In genomic region chr19:46623790-46624772, GRCm38 (mm10) we compare ENCODE assay signal across 8 mouse cellular contexts. TPM values are rescaled to one million over a fixed set of nuclear protein-coding genes. Genes with fewer than 3 reads are reported as not detected.
DNase-seq lines count a peak whose midpoint lies in the region; ATAC-seq and TF ChIP-seq lines count a peak whose summit lies in the region.

No protein-coding gene starts in this region.

- peaks cover 5% of the 10 kb centered on the region; the same call in 1 of the 2 replicates for H3K36me3 ChIP-seq in forebrain, embryonic 14.5 days (ENCODE audit: control insufficient read depth, insufficient read depth, low read length)
- peaks cover 6% of the 10 kb centered on the region; the same call in 1 of the 2 replicates for H3K36me3 ChIP-seq in hindbrain, embryonic 12.5 days
- peaks cover 27% of the 10 kb centered on the region; the same call in 1 of the 2 replicates for H3K36me3 ChIP-seq in liver, embryonic 15.5 days (replicated peaks)
- H3K36me3 ChIP-seq in neural tube, embryonic 14.5 days (ENCODE audit: control insufficient read depth, insufficient read depth, low read length), result no peaks in the 10 kb centered on the region

- no peak for TF ChIP-seq CTCF in cortical plate, adult 2 months (IDR thresholded peaks at IDR 0.05; ENCODE audit: extremely low read depth, insufficient read depth, low read length)

- ATAC-seq in forebrain, embryonic 14.5 days, result no peak
- peak; percentile 33; the same call in 1 of the 2 replicates for ATAC-seq in hindbrain, embryonic 12.5 days (ENCODE audit: low FRiP score)
- ATAC-seq in liver, embryonic 15.5 days (ENCODE audit: insufficient read depth), result no peak
- peak; percentile 16; the same call in 1 of the 2 replicates for ATAC-seq in neural tube, embryonic 14.5 days (ENCODE audit: low read depth)
- ATAC-seq in megakaryocyte-erythroid progenitor cell, adult 5-6 weeks (replicated peaks; ENCODE audit: low FRiP score, low TSS enrichment, poor library complexity, severe bottlenecking), result no peak

- H3K9me3 ChIP-seq in forebrain, embryonic 14.5 days (replicated peaks; ENCODE audit: control insufficient read depth, low read length), result no peaks in the 10 kb centered on the region
- H3K9me3 ChIP-seq in hindbrain, embryonic 12.5 days (replicated peaks), result no peaks in the 10 kb centered on the region
- H3K9me3 ChIP-seq in liver, embryonic 15.5 days (replicated peaks), result no peaks in the 10 kb centered on the region
- no peaks in the 10 kb centered on the region for H3K9me3 ChIP-seq in neural tube, embryonic 14.5 days (ENCODE audit: control insufficient read depth, low read length)

- H3K4me2 ChIP-seq in forebrain, embryonic 14.5 days (ENCODE audit: low read length), result peak overlapping the region; percentile 18
- H3K4me2 ChIP-seq in hindbrain, embryonic 12.5 days (replicated peaks), result peak overlapping the region; percentile 51
- peak overlapping the region; percentile 47 for H3K4me2 ChIP-seq in liver, embryonic 15.5 days
- peak overlapping the region; percentile 33 for H3K4me2 ChIP-seq in neural tube, embryonic 14.5 days (ENCODE audit: low read depth, low read length)

- H3K27me3 ChIP-seq in forebrain, embryonic 14.5 days (replicated peaks; ENCODE audit: control insufficient read depth, insufficient read depth, low read length), result no peaks in the 10 kb centered on the region
- H3K27me3 ChIP-seq in hindbrain, embryonic 12.5 days, result no peaks in the 10 kb centered on the region
- no peaks in the 10 kb centered on the region for H3K27me3 ChIP-seq in liver, embryonic 15.5 days
- no peaks in the 10 kb centered on the region for H3K27me3 ChIP-seq in neural tube, embryonic 14.5 days (ENCODE audit: control insufficient read depth, insufficient read depth, low read length)

- no peak for TF ChIP-seq POLR2A in cortical plate, adult 2 months (IDR thresholded peaks at IDR 0.05; ENCODE audit: extremely low read depth, insufficient read depth, low read length)

- peak overlapping the region; percentile 7 for H3K4me3 ChIP-seq in cortical plate, adult 2 months (ENCODE audit: insufficient read depth, low read length)
- no peak overlapping the region for H3K4me3 ChIP-seq in forebrain, embryonic 14.5 days (ENCODE audit: low read depth, low read length)
- H3K4me3 ChIP-seq in hindbrain, embryonic 12.5 days, result peak overlapping the region; percentile 18
- H3K4me3 ChIP-seq in liver, embryonic 15.5 days (replicated peaks), result peak overlapping the region; percentile 39
- H3K4me3 ChIP-seq in neural tube, embryonic 14.5 days (ENCODE audit: low read depth, low read length), result 0 out of 2 replicates have a peak overlapping the region, but pooled peaks have one; percentile 1

- no peak overlapping the region for H3K27ac ChIP-seq in cortical plate, adult 2 months (ENCODE audit: insufficient read depth, low read length)
- H3K27ac ChIP-seq in forebrain, embryonic 14.5 days (ENCODE audit: low read depth, low read length), result no peak overlapping the region; the same call in 1 of the 2 replicates
- H3K27ac ChIP-seq in hindbrain, embryonic 12.5 days, result peak overlapping the region; percentile 58
- H3K27ac ChIP-seq in liver, embryonic 15.5 days (replicated peaks), result peak overlapping the region; percentile 31
- peak overlapping the region; percentile 45; the same call in 1 of the 2 replicates for H3K27ac ChIP-seq in neural tube, embryonic 14.5 days (ENCODE audit: low read depth, low read length)

- H3K9ac ChIP-seq in forebrain, embryonic 14.5 days (ENCODE audit: low read length), result peak overlapping the region; percentile 29; the same call in 1 of the 2 replicates
- H3K9ac ChIP-seq in hindbrain, embryonic 12.5 days, result peak overlapping the region; percentile 43
- no peak overlapping the region for H3K9ac ChIP-seq in liver, embryonic 15.5 days
- H3K9ac ChIP-seq in neural tube, embryonic 14.5 days (replicated peaks; ENCODE audit: low read depth, low read length), result no peak overlapping the region

- DNase-seq in forebrain, embryonic 14.5 days (ENCODE audit: low spot score), result peak; percentile 28
- no peak for DNase-seq in natural killer cell, adult 2 months (ENCODE audit: low spot score in 2 of 2)
- DNase-seq in right cerebral cortex, postnatal 14 days, result no peak

- 27% methylated on average over 19 of the region's 19 CpGs for WGBS in forebrain, embryonic 14.5 days
- WGBS in hindbrain, embryonic 12.5 days, result 19% methylated on average over 19 of the region's 19 CpGs
- WGBS in liver, embryonic 15.5 days (ENCODE audit: insufficient replicate concordance), result 67% methylated on average over 19 of the region's 19 CpGs
- 19% methylated on average over 19 of the region's 19 CpGs for WGBS in neural tube, embryonic 14.5 days

- peaks cover 24% of the 10 kb centered on the region for H3K4me1 ChIP-seq in cortical plate, adult 2 months (ENCODE audit: control insufficient read depth, insufficient read depth, low read length)
- peaks cover 13% of the 10 kb centered on the region for H3K4me1 ChIP-seq in forebrain, embryonic 14.5 days (ENCODE audit: control insufficient read depth, insufficient read depth, low read length)
- peaks cover 65% of the 10 kb centered on the region for H3K4me1 ChIP-seq in hindbrain, embryonic 12.5 days
- H3K4me1 ChIP-seq in liver, embryonic 15.5 days (replicated peaks), result peaks cover 62% of the 10 kb centered on the region
- H3K4me1 ChIP-seq in neural tube, embryonic 14.5 days (ENCODE audit: control insufficient read depth, insufficient read depth, low read length), result peaks cover 45% of the 10 kb centered on the region

RNA-seq across cellular contexts. Expression of gene Wbp1l, which starts 25.2 kb away (rescaled TPM):
- 24.3 and 26.6 TPM in 2 replicates for polyA plus RNA-seq in cortical plate, adult 2 months (2012; rRNA removed)
- polyA plus RNA-seq in forebrain, embryonic 14.5 days (2014; fragmentation: Nextera tagmentation; extraction: Ambion mirVana), result 23.6 and 25.5 TPM in 2 replicates
- polyA plus RNA-seq in hindbrain, embryonic 12.5 days (2016; fragmentation: Nextera tagmentation; extraction: Ambion mirVana), result 54.6 and 56.4 TPM in 2 replicates
- polyA plus RNA-seq in liver, embryonic 15.5 days (2015; fragmentation: Nextera tagmentation; extraction: Ambion mirVana), result 21.3 and 29.4 TPM in 2 replicates
- polyA plus RNA-seq in neural tube, embryonic 14.5 days (2014; fragmentation: Nextera tagmentation; extraction: Ambion mirVana), result 28.2 and 35.2 TPM in 2 replicates
- 16.1 and 24.1 TPM in 2 replicates for total RNA-seq in megakaryocyte-erythroid progenitor cell, adult 5-6 weeks (2014; fragmentation: Nextera tagmentation)
- 17.9 and 20.8 TPM in 2 replicates for total RNA-seq in megakaryocyte-erythroid progenitor cell, adult 5-6 weeks (2017)

RNA-seq across cellular contexts. Expression of gene Cyp17a1, which starts 48.9 kb away (rescaled TPM):
- 0.04 TPM in 1 of 2 replicates, not detected in the other for polyA plus RNA-seq in cortical plate, adult 2 months (2012; rRNA removed)
- not detected in 2 replicates for polyA plus RNA-seq in forebrain, embryonic 14.5 days (2014; fragmentation: Nextera tagmentation; extraction: Ambion mirVana)
- not detected in 2 replicates for polyA plus RNA-seq in hindbrain, embryonic 12.5 days (2016; fragmentation: Nextera tagmentation; extraction: Ambion mirVana)
- 1.8 TPM in 2 replicates for polyA plus RNA-seq in liver, embryonic 15.5 days (2015; fragmentation: Nextera tagmentation; extraction: Ambion mirVana)
- 0.35 TPM in 1 of 2 replicates, not detected in the other for polyA plus RNA-seq in neural tube, embryonic 14.5 days (2014; fragmentation: Nextera tagmentation; extraction: Ambion mirVana)
- total RNA-seq in megakaryocyte-erythroid progenitor cell, adult 5-6 weeks (2014; fragmentation: Nextera tagmentation), result not detected in 2 replicates
- total RNA-seq in megakaryocyte-erythroid progenitor cell, adult 5-6 weeks (2017), result not detected in 2 replicates

RNA-seq across cellular contexts. Expression of gene Sfxn2, which starts 50.9 kb away (rescaled TPM):
- polyA plus RNA-seq in cortical plate, adult 2 months (2012; rRNA removed), result 5.1 and 5.5 TPM in 2 replicates
- 6.8 and 8.0 TPM in 2 replicates for polyA plus RNA-seq in forebrain, embryonic 14.5 days (2014; fragmentation: Nextera tagmentation; extraction: Ambion mirVana)
- 14.6 and 15.0 TPM in 2 replicates for polyA plus RNA-seq in hindbrain, embryonic 12.5 days (2016; fragmentation: Nextera tagmentation; extraction: Ambion mirVana)
- polyA plus RNA-seq in liver, embryonic 15.5 days (2015; fragmentation: Nextera tagmentation; extraction: Ambion mirVana), result 28.6 and 33.4 TPM in 2 replicates
- 10.5 and 10.7 TPM in 2 replicates for polyA plus RNA-seq in neural tube, embryonic 14.5 days (2014; fragmentation: Nextera tagmentation; extraction: Ambion mirVana)
- 10.6 and 20.1 TPM in 2 replicates for total RNA-seq in megakaryocyte-erythroid progenitor cell, adult 5-6 weeks (2014; fragmentation: Nextera tagmentation)
- total RNA-seq in megakaryocyte-erythroid progenitor cell, adult 5-6 weeks (2017), result 9.8 and 21.1 TPM in 2 replicates

RNA-seq across cellular contexts. Expression of gene Arl3, which starts 51.1 kb away (rescaled TPM):
- 213 and 216 TPM in 2 replicates for polyA plus RNA-seq in cortical plate, adult 2 months (2012; rRNA removed)
- polyA plus RNA-seq in forebrain, embryonic 14.5 days (2014; fragmentation: Nextera tagmentation; extraction: Ambion mirVana), result 159 and 164 TPM in 2 replicates
- polyA plus RNA-seq in hindbrain, embryonic 12.5 days (2016; fragmentation: Nextera tagmentation; extraction: Ambion mirVana), result 190 and 196 TPM in 2 replicates
- polyA plus RNA-seq in liver, embryonic 15.5 days (2015; fragmentation: Nextera tagmentation; extraction: Ambion mirVana), result 22.9 and 25.4 TPM in 2 replicates
- polyA plus RNA-seq in neural tube, embryonic 14.5 days (2014; fragmentation: Nextera tagmentation; extraction: Ambion mirVana), result 134 and 160 TPM in 2 replicates
- total RNA-seq in megakaryocyte-erythroid progenitor cell, adult 5-6 weeks (2014; fragmentation: Nextera tagmentation), result 14.2 and 17.8 TPM in 2 replicates
- 22.6 and 31.7 TPM in 2 replicates for total RNA-seq in megakaryocyte-erythroid progenitor cell, adult 5-6 weeks (2017)

Comparison
In these comparisons a context has a peak if more than half of its experiments do, and no peak if none do; other contexts are left out.
1. H3K27ac ChIP-seq: peak in hindbrain, embryonic 12.5 days (single experiment), liver, embryonic 15.5 days (single experiment) and neural tube, embryonic 14.5 days (single experiment); none in cortical plate, adult 2 months (single experiment) and forebrain, embryonic 14.5 days (single experiment).
2. ATAC-seq: peak in hindbrain, embryonic 12.5 days (single experiment) and neural tube, embryonic 14.5 days (single experiment); none in forebrain, embryonic 14.5 days (single experiment), liver, embryonic 15.5 days (single experiment) and megakaryocyte-erythroid progenitor cell, adult 5-6 weeks (single experiment).
3. H3K9ac ChIP-seq: peak in forebrain, embryonic 14.5 days (single experiment) and hindbrain, embryonic 12.5 days (single experiment); none in liver, embryonic 15.5 days (single experiment) and neural tube, embryonic 14.5 days (single experiment).
4. Peak in every context shown above with its lines, with median percentiles within 50 percentile points of each other: H3K4me2 ChIP-seq.